23 mouse cellular contexts compared by ENCODE assay signal in genomic region chr14:77246977-77247376, GRCm38 (mm10).
DNase-seq lines count a peak whose midpoint lies in the region; ATAC-seq and TF ChIP-seq lines count a peak whose summit lies in the region.
"Had no signal": no experiment of that assay in that cellular context is flagged by ENCODE, and none has a peak within 500 bp of the region (broad histone marks: within the 10 kb centered on the region; RNA-seq: fewer than 3 reads in every experiment).

No protein-coding gene starts in this region.

- peak; percentile 39; the same call in 1 of the 2 replicates for ATAC-seq in lung, embryonic 15.5 days (ENCODE audit: borderline replicate concordance, extremely low read depth, low FRiP score, low TSS enrichment)
- ATAC-seq in hindbrain, postnatal 0 days: no peak
- ATAC-seq: activated CD4-positive, CD25-positive, alpha-beta regulatory T cell, adult 4 months; forebrain, embryonic 14.5 days had no signal

- H3K27ac ChIP-seq in lung, embryonic 15.5 days: no peak overlapping the region
- no peak overlapping the region for H3K27ac ChIP-seq in hindbrain, postnatal 0 days
- H3K27ac ChIP-seq: embryonic facial prominence, embryonic 12.5 days; embryonic facial prominence, embryonic 15.5 days; heart, adult 2 months; heart, embryonic 15.5 days; hindbrain, embryonic 14.5 days had no signal

- no peak for TF ChIP-seq CTCF in lung, adult 2 months (IDR thresholded peaks at IDR 0.05; ENCODE audit: insufficient read depth, low read length)
- no peak for TF ChIP-seq CTCF in hindbrain, postnatal 0 days (IDR thresholded peaks at IDR 0.05; ENCODE audit: low read depth)

- DNase-seq in heart, adult 11 months: peak; percentile 92
- no peak for DNase-seq in heart, postnatal 14 days
- no peak for DNase-seq in lung, adult 2 months
- DNase-seq in lung, postnatal 14 days: peak; percentile 20
- DNase-seq in layer of hippocampus, adult 18-20 months (ENCODE audit: low spot score in 2 of 2): no peak
- no peak for DNase-seq in spleen, postnatal 14 days (ENCODE audit: low spot score in 2 of 2)
- no peak for DNase-seq in hindbrain, postnatal 0 days (ENCODE audit: low spot score)
- DNase-seq: adrenal gland, postnatal 10 days; adrenal gland, postnatal 36 days; cerebellum, adult 2 months; cerebellum, adult 9-11 months; cerebellum, postnatal 25 days; gastrocnemius, postnatal 25 days; heart, adult 2 months; heart, postnatal 4 days had no signal

- 64% methylated on average over 3 of the region's 3 CpGs for WGBS in lung, embryonic 15.5 days
- WGBS in lung, adult 2 months: 54% methylated on average over 3 of the region's 3 CpGs
- WGBS in hindbrain, postnatal 0 days: 89% methylated on average over 3 of the region's 3 CpGs

- no peak overlapping the region for H3K4me2 ChIP-seq in lung, embryonic 15.5 days
- H3K4me2 ChIP-seq in hindbrain, postnatal 0 days (ENCODE audit: low read depth, low read length): no peak overlapping the region
- H3K4me2 ChIP-seq: embryonic facial prominence, embryonic 12.5 days; embryonic facial prominence, embryonic 15.5 days; heart, embryonic 12.5 days; heart, embryonic 15.5 days; hindbrain, embryonic 14.5 days had no signal

- TF ChIP-seq POLR2A in lung, adult 2 months (IDR thresholded peaks at IDR 0.05; ENCODE audit: borderline replicate concordance, extremely low read depth, low read depth, low read length): no peak

- H3K9me3 ChIP-seq in lung, embryonic 15.5 days: no peaks in the 10 kb centered on the region
- no peaks in the 10 kb centered on the region for H3K9me3 ChIP-seq in hindbrain, postnatal 0 days (ENCODE audit: low read length)
- H3K9me3 ChIP-seq: embryonic facial prominence, embryonic 12.5 days; embryonic facial prominence, embryonic 15.5 days; heart, embryonic 12.5 days; heart, embryonic 15.5 days had no signal

- intact Hi-C loops in heart, postnatal 14 days (cut with DNase I): no loop called here

- no peaks in the 10 kb centered on the region for H3K27me3 ChIP-seq in lung, embryonic 15.5 days
- H3K27me3 ChIP-seq in hindbrain, postnatal 0 days (ENCODE audit: insufficient read depth, low read length): no peaks in the 10 kb centered on the region
- H3K27me3 ChIP-seq: embryonic facial prominence, embryonic 12.5 days; embryonic facial prominence, embryonic 15.5 days; heart, embryonic 12.5 days; heart, embryonic 15.5 days had no signal

- no peak overlapping the region for H3K9ac ChIP-seq in lung, embryonic 15.5 days
- no peak overlapping the region for H3K9ac ChIP-seq in hindbrain, postnatal 0 days (replicated peaks; ENCODE audit: low read length)
- H3K9ac ChIP-seq: embryonic facial prominence, embryonic 12.5 days; embryonic facial prominence, embryonic 15.5 days; heart, embryonic 12.5 days; heart, embryonic 15.5 days; hindbrain, embryonic 14.5 days had no signal

- no peaks in the 10 kb centered on the region for H3K4me1 ChIP-seq in lung, embryonic 15.5 days
- no peaks in the 10 kb centered on the region for H3K4me1 ChIP-seq in lung, adult 2 months (ENCODE audit: control insufficient read depth, insufficient read depth, low read length)
- H3K4me1 ChIP-seq in hindbrain, postnatal 0 days (ENCODE audit: insufficient read depth, low read length): no peaks in the 10 kb centered on the region
- H3K4me1 ChIP-seq: heart, embryonic 12.5 days; heart, embryonic 15.5 days had no signal

- no peak overlapping the region for H3K4me3 ChIP-seq in lung, embryonic 15.5 days
- H3K4me3 ChIP-seq in lung, adult 2 months (replicated peaks; ENCODE audit: extremely low read depth, low read depth, low read length): no peak overlapping the region
- no peak overlapping the region for H3K4me3 ChIP-seq in hindbrain, postnatal 0 days (ENCODE audit: low read length)
- H3K4me3 ChIP-seq: embryonic facial prominence, embryonic 12.5 days; embryonic facial prominence, embryonic 15.5 days; heart, adult 2 months; heart, embryonic 12.5 days; heart, embryonic 15.5 days had no signal

- no peaks in the 10 kb centered on the region for H3K36me3 ChIP-seq in lung, embryonic 15.5 days
- H3K36me3 ChIP-seq in hindbrain, postnatal 0 days (ENCODE audit: insufficient read depth, low read length): no peaks in the 10 kb centered on the region
- H3K36me3 ChIP-seq: embryonic facial prominence, embryonic 12.5 days; embryonic facial prominence, embryonic 15.5 days; heart, embryonic 12.5 days; heart, embryonic 15.5 days had no signal

Comparison
In these comparisons a context has a peak if more than half of its experiments do, and no peak if none do; other contexts are left out.
1. DNase-seq: peak in heart, adult 11 months (single experiment) and lung, postnatal 14 days (single experiment); none in heart, postnatal 14 days (0 of 2), lung, adult 2 months (single experiment), layer of hippocampus, adult 18-20 months (0 of 2), spleen, postnatal 14 days (0 of 2) and hindbrain, postnatal 0 days (single experiment).